Mouse (Mus musculus) ovary, postnatal 10 days (tissue): ENCODE measurements around the gene Itgb5.

ENCODE experiments used
- DNase-seq: peaks from one replicate; pipeline ENCODE4 v3.0.0; 2022; ENCODE audit warnings: low spot score

Itgb5 gene

GRCm38 (mm10) chr16:33989106-33989505 is 159.6 kb downstream of the Itgb5 start:
- DNase-seq: no peak

GRCm38 (mm10) chr16:33990712-33991111 is 161.2 kb downstream of the Itgb5 start:
- no peak for DNase-seq

- no peak for DNase-seq
Measured at GRCm38 (mm10) chr16:33994321-33994720, 164.9 kb downstream of the Itgb5 start.

GRCm38 (mm10) chr16:33995496-33995895 is 166.0 kb downstream of the Itgb5 start:
- no peak for DNase-seq

GRCm38 (mm10) chr16:33996030-33996429 is 166.6 kb downstream of the Itgb5 start:
- no peak for DNase-seq

GRCm38 (mm10) chr16:33998011-33998410 is 168.5 kb downstream of the Itgb5 start:
- no peak for DNase-seq
